Comparison of ENCODE assay signal across 17 mouse cellular contexts in genomic region chr9:47458721-47459418, GRCm38 (mm10).
A peak's percentile ranks its signal among the peaks of the same experiment; 100 is the strongest.
DNase-seq lines count a peak whose midpoint lies in the region; ATAC-seq and TF ChIP-seq lines count a peak whose summit lies in the region.
"Had no signal": no experiment of that assay in that cellular context is flagged by ENCODE, and none has a peak within 500 bp of the region (broad histone marks: within the 10 kb centered on the region; RNA-seq: fewer than 3 reads in every experiment).

No protein-coding gene starts in this region.

- no peaks in the 10 kb centered on the region for H3K36me3 ChIP-seq in limb, embryonic 11.5 days (ENCODE audit: control insufficient read depth, insufficient read depth, low read length)
- H3K36me3 ChIP-seq in limb, embryonic 10.5 days, result no peaks in the 10 kb centered on the region
- H3K36me3 ChIP-seq in embryonic facial prominence, embryonic 11.5 days (replicated peaks; ENCODE audit: control insufficient read depth, insufficient read depth, low read depth, low read length), result no peaks in the 10 kb centered on the region
- no peaks in the 10 kb centered on the region for H3K36me3 ChIP-seq in heart, embryonic 14.5 days (ENCODE audit: control insufficient read depth, insufficient read depth, low read length)
- H3K36me3 ChIP-seq in testis, adult 2 months (ENCODE audit: control insufficient read depth, insufficient read depth, low read length), result no peaks in the 10 kb centered on the region
- H3K36me3 ChIP-seq: forebrain, embryonic 12.5 days had no signal

- H3K27me3 ChIP-seq in limb, embryonic 11.5 days (ENCODE audit: control insufficient read depth, insufficient read depth, low read length), result no peaks in the 10 kb centered on the region
- H3K27me3 ChIP-seq in limb, embryonic 10.5 days (ENCODE audit: low read depth, poor library complexity, severe bottlenecking), result peaks cover 4% of the 10 kb centered on the region; the same call in 1 of the 2 replicates
- H3K27me3 ChIP-seq in embryonic facial prominence, embryonic 11.5 days (ENCODE audit: control insufficient read depth, insufficient read depth, low read length), result no peaks in the 10 kb centered on the region
- peaks cover 8% of the 10 kb centered on the region; the same call in 1 of the 2 replicates for H3K27me3 ChIP-seq in heart, embryonic 14.5 days (ENCODE audit: control insufficient read depth, insufficient read depth, low read length)
- H3K27me3 ChIP-seq in testis, adult 2 months (ENCODE audit: control insufficient read depth, insufficient read depth, low read length), result no peaks in the 10 kb centered on the region
- H3K27me3 ChIP-seq: megakaryocyte, embryonic 14.5 days had no signal

- H3K4me1 ChIP-seq in limb, embryonic 11.5 days (ENCODE audit: control insufficient read depth, insufficient read depth, low read length), result no peaks in the 10 kb centered on the region
- peaks cover 11% of the 10 kb centered on the region for H3K4me1 ChIP-seq in limb, embryonic 10.5 days
- H3K4me1 ChIP-seq in embryonic facial prominence, embryonic 11.5 days (ENCODE audit: control insufficient read depth, insufficient read depth, low read length), result no peaks in the 10 kb centered on the region; the same call in 1 of the 2 replicates
- peaks cover 0 to 4% of the 10 kb centered on the region in 2 experiments; a peak in 1 of 4 replicates for H3K4me1 ChIP-seq in heart, embryonic 14.5 days (ENCODE audit: control insufficient read depth in 2 of 2, insufficient read depth in 2 of 2, low read length in 2 of 2)
- peaks cover 2% of the 10 kb centered on the region; the same call in 1 of the 2 replicates for H3K4me1 ChIP-seq in testis, adult 2 months (ENCODE audit: control insufficient read depth, insufficient read depth, low read length)
- H3K4me1 ChIP-seq: megakaryocyte, embryonic 14.5 days had no signal

- no peak overlapping the region for H3K4me2 ChIP-seq in limb, embryonic 11.5 days (ENCODE audit: low read depth, severe bottlenecking)
- no peak overlapping the region for H3K4me2 ChIP-seq in embryonic facial prominence, embryonic 11.5 days (ENCODE audit: low read depth, low read length)
- H3K4me2 ChIP-seq in heart, embryonic 14.5 days (ENCODE audit: low read length), result 0 out of 2 replicates have a peak overlapping the region, but pooled peaks have one; percentile 11
- H3K4me2 ChIP-seq: forebrain, embryonic 12.5 days had no signal

- TF ChIP-seq CTCF in testis, adult 2 months (IDR thresholded peaks at IDR 0.05; ENCODE audit: control insufficient read depth, insufficient read depth, insufficient replicate concordance, low read depth, low read length), result no peak

- no peaks in the 10 kb centered on the region for H3K9me3 ChIP-seq in limb, embryonic 11.5 days (ENCODE audit: control insufficient read depth, low read length)
- no peaks in the 10 kb centered on the region for H3K9me3 ChIP-seq in limb, embryonic 10.5 days (replicated peaks)
- no peaks in the 10 kb centered on the region for H3K9me3 ChIP-seq in embryonic facial prominence, embryonic 11.5 days (replicated peaks; ENCODE audit: control insufficient read depth, low read length)
- peaks cover 5% of the 10 kb centered on the region; the same call in 1 of the 2 replicates for H3K9me3 ChIP-seq in heart, embryonic 14.5 days (ENCODE audit: control insufficient read depth, low read length)
- H3K9me3 ChIP-seq: forebrain, embryonic 12.5 days had no signal

- no peak for TF ChIP-seq POLR2A in testis, adult 2 months (IDR thresholded peaks at IDR 0.05; ENCODE audit: control insufficient read depth, low read depth, low read length)

- WGBS in limb, embryonic 11.5 days, result 53% methylated on average over 15 of the region's 15 CpGs
- 52% methylated on average over 15 of the region's 15 CpGs for WGBS in limb, embryonic 10.5 days
- WGBS in embryonic facial prominence, embryonic 11.5 days, result 39% methylated on average over 15 of the region's 15 CpGs
- WGBS in heart, embryonic 14.5 days, result 35% methylated on average over 15 of the region's 15 CpGs

- peak; percentile 25 for DNase-seq in limb, embryonic 11.5 days (ENCODE audit: low spot score)
- DNase-seq in limb, embryonic 10.5 days (ENCODE audit: low spot score), result no peak
- peak; percentile 64 for DNase-seq in embryonic facial prominence, embryonic 11.5 days (ENCODE audit: low spot score)
- no peak for DNase-seq in ovary, postnatal 14 days (ENCODE audit: low spot score)
- DNase-seq in layer of hippocampus, adult 11-12 months (ENCODE audit: low spot score), result no peak
- no peak for DNase-seq in left cerebral cortex, adult 11 months (ENCODE audit: low spot score)
- DNase-seq: adrenal gland, adult 2 months; kidney, adult 8-10 months; right cerebral cortex, postnatal 25 days; thymus, postnatal 25 days had no signal

- no peak for ATAC-seq in limb, embryonic 11.5 days (ENCODE audit: insufficient number of reproducible peaks, low FRiP score, low TSS enrichment, low read depth)
- ATAC-seq in embryonic facial prominence, embryonic 11.5 days (replicated peaks; ENCODE audit: insufficient number of reproducible peaks, low FRiP score, low TSS enrichment, low read depth), result no peak; the same call in 1 of the 2 replicates
- ATAC-seq in heart, embryonic 14.5 days (ENCODE audit: insufficient number of reproducible peaks, insufficient read depth, low FRiP score, low read depth), result no peak
- ATAC-seq: CD4-positive, CD25-positive, alpha-beta regulatory T cell, adult 4 months; hindbrain, embryonic 16.5 days had no signal

- H3K9ac ChIP-seq in limb, embryonic 11.5 days (ENCODE audit: low read length), result no peak overlapping the region
- peak overlapping the region; percentile 41; the same call in 1 of the 2 replicates for H3K9ac ChIP-seq in embryonic facial prominence, embryonic 11.5 days (replicated peaks; ENCODE audit: low read length)
- no peak overlapping the region for H3K9ac ChIP-seq in heart, embryonic 14.5 days (ENCODE audit: low read length)
- H3K9ac ChIP-seq: forebrain, embryonic 12.5 days; liver, embryonic 14.5 days had no signal

- no peak overlapping the region for H3K4me3 ChIP-seq in limb, embryonic 11.5 days (ENCODE audit: low read depth, low read length)
- no peak overlapping the region for H3K4me3 ChIP-seq in limb, embryonic 10.5 days
- no peak overlapping the region for H3K4me3 ChIP-seq in embryonic facial prominence, embryonic 11.5 days (ENCODE audit: low read depth, low read length)
- H3K4me3 ChIP-seq in heart, embryonic 14.5 days (ENCODE audit: control insufficient read depth in 1 of 2, insufficient read depth in 1 of 2, low read depth in 1 of 2, low read length in 2 of 2), result no peak overlapping the region
- H3K4me3 ChIP-seq in testis, adult 2 months (ENCODE audit: control insufficient read depth, low read depth, low read length), result no peak overlapping the region
- H3K4me3 ChIP-seq: forebrain, embryonic 12.5 days; megakaryocyte, embryonic 14.5 days had no signal

- H3K27ac ChIP-seq in limb, embryonic 11.5 days (replicated peaks; ENCODE audit: low read depth, low read length), result no peak overlapping the region
- H3K27ac ChIP-seq in limb, embryonic 10.5 days, result no peak overlapping the region
- no peak overlapping the region for H3K27ac ChIP-seq in embryonic facial prominence, embryonic 11.5 days (replicated peaks; ENCODE audit: low read depth, low read length)
- H3K27ac ChIP-seq in heart, embryonic 14.5 days (replicated peaks in 1 of 2; ENCODE audit: control insufficient read depth in 1 of 2, insufficient read depth in 1 of 2, low read depth in 2 of 2, low read length in 2 of 2), result peak overlapping the region in 1 of 2 experiments; percentile 14; a peak in 1 of 4 replicates
- peak overlapping the region; percentile 56; the same call in 1 of the 2 replicates for H3K27ac ChIP-seq in testis, adult 2 months (ENCODE audit: control insufficient read depth, insufficient read depth, low read depth, low read length)
- H3K27ac ChIP-seq: forebrain, embryonic 12.5 days; liver, embryonic 14.5 days had no signal

Comparison
In these comparisons a context has a peak if more than half of its experiments do, and no peak if none do; other contexts are left out.
1. DNase-seq: peak in limb, embryonic 11.5 days (single experiment) and embryonic facial prominence, embryonic 11.5 days (single experiment); none in limb, embryonic 10.5 days (single experiment), ovary, postnatal 14 days (single experiment), layer of hippocampus, adult 11-12 months (single experiment) and left cerebral cortex, adult 11 months (single experiment).